Mouse (Mus musculus): ENCODE results near the gene Gm14597.
"Not testable (repeated sequence)": the region's sequence is repeated elsewhere in the genome, so short reads cannot be mapped to it uniquely, and the experiment has no call there.

- not testable (repeated sequence) for TF ChIP-seq MYOD1 (IDR thresholded peaks at IDR 0.05; ENCODE audit: control insufficient read depth, insufficient read length, low read depth); FOSL1 (IDR thresholded peaks at IDR 0.05; ENCODE audit: insufficient read depth, low read length, poor library complexity, severe bottlenecking); CTCF (IDR thresholded peaks at IDR 0.05; ENCODE audit: control insufficient read depth, insufficient read depth, insufficient read length); MAX (IDR thresholded peaks at IDR 0.05); USF1 (IDR thresholded peaks at IDR 0.05; ENCODE audit: low read depth); CEBPB (IDR thresholded peaks at IDR 0.05; ENCODE audit: low read depth); MYOG (IDR thresholded peaks at IDR 0.05; ENCODE audit: control insufficient read depth, extremely low read depth, insufficient read length)
Observed at GRCm38 (mm10) chrX:53652917-53653316, 44.1 kb upstream of the Gm14597 start.
